Mouse (Mus musculus) left cerebral cortex, adult 2 months (tissue): ENCODE data around the gene Map6. TPM values are rescaled to one million over a fixed set of nuclear protein-coding genes. Genes with fewer than 3 reads are reported as not detected.

ENCODE experiments used
- DNase-seq, 2 experiments: peaks; one replicate each; pipeline ENCODE4 v3.0.0; 2021 to 2022; ENCODE audit warnings: low spot score in 2 of 2, mixed read lengths in 1 of 2; ENCODE audit errors: extremely low spot score in 1 of 2
- H3K27ac ChIP-seq: fragments of 200-600 bp; 2 replicates; pipeline ENCODE4 v1.8.1; 2022
- H3K4me3 ChIP-seq: fragments of 200-600 bp; 2 replicates; pipeline ENCODE4 v1.8.1; 2022
- CTCF ChIP-seq: fragments of 200-600 bp; IDR thresholded peaks from 2 replicates; pipeline ENCODE4 v1.8.1; 2022; ENCODE audit warnings: antibody characterized with exemption, mild to moderate bottlenecking, moderate library complexity
- intact Hi-C: fragments of 180-260 bp; cut with DNase I; formaldehyde crosslinking; loops from one replicate; pipeline ENCODE4 v1.15.1; 2025
- long read RNA-seq, 2 experiments: library from polyadenylated mRNA; stranded (forward); transcript quantifications; one replicate each; pipeline ENCODE4 v2.0.0; 2021; ENCODE audit warnings: borderline mapping rate in 2 of 2
- total RNA-seq, 2 experiments: library from RNA; stranded (reverse); gene quantifications; 2 replicates each; pipeline ENCODE4 v1.2.3; 2021

Gene Map6
- total RNA-seq, result 100 to 1,000 TPM; 138 to 141 TPM
- long read RNA-seq, experiment 1, full-length matches to known transcripts, result 166 of 178 reads
- long read RNA-seq, experiment 1, partial matches to known transcripts, result 3 of 178 reads
- long read RNA-seq, experiment 1, other reads (novel, unspliced or antisense), result 9 of 178 reads
- long read RNA-seq, experiment 2, full-length matches to known transcripts, result 114 of 124 reads
- long read RNA-seq, experiment 2, partial matches to known transcripts, result 3 of 124 reads
- long read RNA-seq, experiment 2, other reads (novel, unspliced or antisense), result 7 of 124 reads

DNA sequence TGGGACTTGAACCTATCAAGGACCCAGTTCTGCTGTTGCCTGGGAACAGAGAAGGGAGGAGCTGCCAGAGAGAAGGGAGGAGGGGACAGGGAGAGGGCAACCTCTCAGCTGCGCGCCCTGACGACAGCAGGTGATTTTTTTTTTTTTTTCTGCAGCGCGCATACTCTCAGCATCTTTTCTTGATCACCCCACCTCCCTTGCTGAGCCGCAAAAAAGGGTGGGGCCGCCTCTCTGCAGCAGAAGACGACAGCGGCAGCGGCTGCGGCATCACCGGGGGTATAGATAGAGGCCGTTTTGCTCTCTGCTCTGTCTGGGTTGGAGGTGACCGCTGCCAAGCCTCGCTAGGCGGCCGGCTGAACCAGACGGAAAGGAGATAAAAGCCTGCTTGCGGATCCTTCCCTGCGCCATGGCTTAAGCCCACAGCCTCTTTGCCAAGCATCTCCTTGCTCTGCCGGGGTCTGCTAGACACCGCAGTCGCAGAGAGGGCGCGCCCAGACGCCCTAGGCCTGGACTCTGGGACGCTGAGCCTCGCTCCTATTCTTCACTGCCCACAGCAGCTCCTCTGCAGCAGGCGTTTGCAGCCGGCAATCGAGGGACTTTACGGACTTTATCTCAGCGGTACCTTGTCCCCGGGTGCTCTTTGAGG is at the start of gene Map6:
Gene Map6, plus strand, starts transcription at position 197 of the 646 bp plus-strand sequence.
- DNase-seq, result peak; percentile 76 to 79
- intact Hi-C loops, result loop anchor here (5.0 to 10.0 kb wide), 2 partner anchors 125 to 197 kb away; partner anchors contain the start of genes Klhl35 and Uvrag
- peak within 1 kb of the TSS; percentile 97 for H3K27ac ChIP-seq
- H3K4me3 ChIP-seq, result peak within 1 kb of the TSS; percentile 61
- TF ChIP-seq CTCF, result no peak

DNA sequence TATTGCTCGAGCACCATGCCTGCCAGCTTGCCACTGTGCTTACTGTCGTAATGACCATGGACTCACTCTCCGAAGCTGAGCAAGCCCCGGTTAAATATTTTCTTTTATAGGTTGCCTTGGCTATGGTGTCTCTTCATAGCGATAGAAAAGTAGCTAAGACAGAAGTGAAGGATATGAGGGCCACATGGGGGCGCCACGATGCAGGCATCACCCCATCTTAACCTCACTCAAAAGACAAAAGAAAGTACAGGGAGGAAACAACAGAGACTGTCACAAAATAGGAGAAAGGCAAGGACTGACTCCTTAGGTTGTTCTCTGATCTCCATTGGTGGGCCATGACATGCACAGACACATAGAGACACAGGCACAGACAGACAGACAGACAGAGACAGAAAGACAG is 43.0 kb upstream of the Map6 start:
- peak; percentile 43 for TF ChIP-seq CTCF
- no peak for DNase-seq
- Histone ChIP-seq H3K4me3 (no peak overlapping the region), H3K27ac (no peak overlapping the region)
- intact Hi-C loops, result loop anchor here (10.0 kb wide), 1 partner anchor 61 kb away; no protein-coding TSS in a partner anchor

DNA sequence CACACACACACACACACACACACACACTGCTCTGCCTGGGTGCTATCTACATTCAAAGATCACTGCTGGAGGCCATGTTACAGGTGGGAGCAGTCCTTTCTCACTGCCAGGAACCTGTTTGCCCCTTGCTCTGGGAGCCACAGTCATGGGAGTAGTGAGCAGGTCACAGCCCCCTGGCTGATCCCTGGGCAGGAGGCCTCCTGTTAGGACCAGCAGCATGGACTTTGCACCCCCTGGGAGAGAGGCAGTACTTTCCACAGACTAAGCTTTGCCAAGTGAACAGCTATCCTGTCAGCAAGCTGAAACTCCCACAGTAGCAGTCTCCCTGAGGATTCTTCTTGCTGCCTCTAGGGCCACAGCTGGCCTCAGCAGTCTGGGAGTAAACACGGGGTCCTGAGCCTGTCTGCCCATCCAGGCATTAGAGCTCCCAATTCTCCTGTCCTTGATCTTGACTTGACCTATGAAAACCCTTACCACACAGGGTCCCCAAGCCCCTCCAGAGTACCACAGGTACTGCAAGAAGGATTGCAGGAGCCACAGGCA is 42.5 kb upstream of the Map6 start:
- no peak overlapping the region for H3K4me3 ChIP-seq
- no peak overlapping the region for H3K27ac ChIP-seq
- no peak for TF ChIP-seq CTCF
- intact Hi-C loops, result loop anchor here (10.0 kb wide), 1 partner anchor 60 kb away; no protein-coding TSS in a partner anchor
- DNase-seq, result no peak

DNA sequence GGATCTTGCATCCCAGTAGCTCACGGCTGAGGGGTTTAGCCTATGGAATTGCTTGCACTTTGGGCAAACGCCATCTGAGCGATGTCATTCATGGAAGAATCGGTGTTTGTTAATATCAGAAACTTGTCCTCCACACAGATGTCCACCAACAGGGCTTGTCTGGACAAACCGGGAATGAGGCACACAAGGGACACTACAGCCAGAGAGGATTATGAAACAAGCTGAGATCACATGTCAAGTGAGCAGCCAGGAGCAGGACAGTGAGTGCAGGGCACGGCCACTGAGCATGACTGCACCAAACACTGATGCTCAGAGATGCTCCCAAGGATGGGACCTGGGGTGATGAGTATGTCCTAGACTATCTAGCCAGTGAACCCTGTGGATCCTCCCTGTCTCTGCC is 41.8 kb upstream of the Map6 start:
- Histone ChIP-seq H3K4me3 (no peak overlapping the region), H3K27ac (no peak overlapping the region)
- no peak for DNase-seq
- intact Hi-C loops, result loop anchor here (10.0 kb wide), 1 partner anchor 59 kb away; no protein-coding TSS in a partner anchor
- TF ChIP-seq CTCF, result no peak

DNA sequence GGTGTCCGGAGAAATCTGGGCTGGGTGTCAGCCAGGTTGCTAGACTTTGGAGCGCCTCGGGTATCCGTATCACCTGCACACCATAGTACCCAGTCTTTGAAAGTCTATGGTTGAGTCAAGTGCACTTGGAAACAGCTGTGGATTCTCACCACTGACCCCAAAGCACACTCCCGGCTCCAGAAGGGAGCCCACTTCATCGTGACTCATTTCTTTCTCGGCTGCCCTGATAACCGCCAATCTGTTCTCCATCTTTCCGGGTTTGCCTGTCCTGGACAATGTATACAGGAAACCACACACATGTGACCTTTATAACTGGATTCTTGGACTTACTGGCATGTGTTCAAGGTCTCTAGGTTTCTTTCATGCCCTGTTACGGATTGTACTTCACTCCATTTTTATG is 40.6 kb upstream of the Map6 start:
- TF ChIP-seq CTCF, result no peak
- Histone ChIP-seq H3K4me3 (no peak overlapping the region), H3K27ac (no peak overlapping the region)
- DNase-seq, result no peak
- intact Hi-C loops, result loop anchor here (10.0 kb wide), 1 partner anchor 58 kb away; no protein-coding TSS in a partner anchor

DNA sequence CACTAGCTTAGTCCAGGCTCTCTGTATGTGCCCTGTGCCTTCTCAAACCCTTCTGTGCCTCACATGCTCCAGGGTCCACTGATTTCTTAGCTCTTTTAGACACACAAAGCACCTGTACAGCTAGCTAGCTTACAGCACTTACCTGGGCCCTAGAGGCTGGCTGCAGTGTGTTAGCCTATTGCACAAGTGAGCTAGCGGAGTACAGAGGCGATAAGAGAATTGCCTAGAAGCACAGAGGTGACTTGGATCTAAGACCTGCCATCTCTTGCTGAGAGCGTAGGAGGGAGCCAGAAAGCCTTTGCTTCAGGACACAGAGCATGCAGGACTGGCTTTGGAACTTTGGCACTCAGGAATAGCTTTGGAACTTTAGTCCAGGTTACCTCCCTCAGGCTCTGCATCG is 40.0 kb upstream of the Map6 start:
- no peak for TF ChIP-seq CTCF
- Histone ChIP-seq H3K27ac (no peak overlapping the region), H3K4me3 (no peak overlapping the region)
- intact Hi-C loops, result loop anchor here (10.0 kb wide), 1 partner anchor 58 kb away; no protein-coding TSS in a partner anchor
- DNase-seq, result no peak

DNA sequence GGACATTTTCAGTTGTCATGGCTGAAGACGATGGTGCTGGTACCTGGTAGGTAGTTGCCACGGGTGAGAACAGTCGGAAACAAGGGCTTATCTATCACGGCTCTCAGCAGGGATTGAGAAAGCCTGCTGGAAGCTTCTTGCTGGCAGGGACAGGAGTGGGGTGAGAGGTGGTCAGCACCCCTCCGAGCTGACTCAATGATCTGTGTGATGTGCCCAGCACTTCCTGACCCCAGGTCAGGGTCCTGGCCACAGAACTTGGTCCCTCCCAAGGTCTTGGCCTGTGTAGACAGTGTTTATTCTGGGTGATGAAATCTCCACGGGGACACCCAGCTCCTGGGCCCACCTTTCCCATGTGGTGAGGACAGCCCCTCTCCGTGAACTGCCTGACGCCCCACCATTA is 38.4 kb upstream of the Map6 start:
- no peak for TF ChIP-seq CTCF
- Histone ChIP-seq H3K4me3 (no peak overlapping the region), H3K27ac (no peak overlapping the region)
- intact Hi-C loops, result loop anchor here (10.0 kb wide), 1 partner anchor 56 kb away; no protein-coding TSS in a partner anchor
- no peak for DNase-seq

DNA sequence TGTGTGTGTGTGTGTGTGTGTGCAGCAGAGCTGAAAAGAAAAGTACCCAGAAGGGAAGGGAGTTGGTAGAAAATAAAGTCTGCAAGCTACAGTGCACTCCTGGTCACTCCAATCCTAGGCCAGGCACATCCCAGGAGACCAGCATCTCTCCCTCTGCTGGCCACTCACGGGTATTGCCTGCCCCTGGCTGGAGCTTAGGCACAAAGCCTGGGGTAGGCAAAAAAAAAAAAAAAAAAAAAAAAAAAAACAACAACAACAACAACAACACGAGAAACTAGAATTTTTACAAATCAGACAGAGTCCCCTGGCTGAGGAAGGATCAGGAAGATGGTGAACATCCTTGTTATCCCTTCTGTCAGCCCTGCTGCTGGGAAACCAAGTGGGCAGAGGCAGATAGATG is 37.8 kb upstream of the Map6 start:
- intact Hi-C loops, result loop anchor here (10.0 kb wide), 1 partner anchor 55 kb away; no protein-coding TSS in a partner anchor
- Histone ChIP-seq H3K4me3 (no peak overlapping the region), H3K27ac (no peak overlapping the region)
- DNase-seq, result peak in 1 of 2 experiments; percentile 36
- TF ChIP-seq CTCF, result peak; percentile 59

DNA sequence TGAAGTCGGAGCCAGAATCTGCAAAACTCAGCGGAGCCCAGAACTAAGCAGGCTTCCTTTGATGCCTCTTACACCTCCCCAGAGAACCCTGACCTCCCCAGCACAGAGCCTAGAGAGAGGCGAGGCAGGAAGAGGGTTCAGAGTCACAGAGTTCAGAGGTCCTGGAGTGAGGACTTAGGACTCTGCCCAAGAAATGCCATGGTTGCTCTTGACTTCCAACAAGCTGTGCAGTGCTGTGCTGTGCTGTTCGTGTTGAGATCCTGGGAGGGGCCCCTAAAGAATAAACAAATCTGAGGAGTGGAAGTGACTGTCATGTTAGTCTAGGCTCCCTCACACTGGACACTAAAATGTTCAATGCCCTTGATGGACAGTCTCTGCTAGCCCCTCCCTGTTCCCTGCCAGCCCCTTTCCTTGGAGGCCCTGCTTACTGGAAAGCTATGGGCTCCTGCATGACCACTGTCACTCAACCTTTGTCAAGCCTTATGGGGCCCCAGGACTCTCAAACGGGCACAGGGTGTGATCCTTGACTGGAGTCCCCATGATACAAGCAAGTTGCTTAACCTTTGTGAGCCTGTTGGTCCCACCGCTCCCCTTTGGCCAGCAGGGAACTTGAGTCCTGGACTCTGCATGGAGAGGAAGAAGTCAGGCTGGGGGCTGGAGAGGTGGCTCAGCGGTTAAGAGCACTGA is 37.0 kb upstream of the Map6 start:
- no peak overlapping the region for H3K4me3 ChIP-seq
- TF ChIP-seq CTCF, result no peak
- no peak for DNase-seq
- H3K27ac ChIP-seq, result no peak overlapping the region
- intact Hi-C loops, result no loop called here

DNA sequence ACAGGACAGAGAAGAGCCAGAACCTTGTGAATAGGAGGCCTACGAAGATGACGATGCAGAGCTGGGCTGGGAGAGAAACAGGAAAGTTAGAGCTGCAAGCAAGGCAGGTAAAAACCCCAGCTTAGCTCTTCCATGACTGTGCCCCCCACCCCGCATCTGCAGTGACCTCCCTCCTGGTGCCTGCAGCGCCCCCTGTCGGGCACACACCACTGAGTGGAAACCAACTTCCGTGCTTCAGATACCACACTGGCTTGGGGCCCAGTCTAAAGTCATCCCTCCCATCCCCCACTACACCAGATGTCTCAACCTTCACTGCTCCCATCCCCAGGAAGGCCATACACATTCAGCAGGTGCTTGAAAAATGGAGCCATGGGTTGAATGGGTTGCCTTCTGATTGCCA is 34.7 kb upstream of the Map6 start:
- Histone ChIP-seq H3K27ac (no peak overlapping the region), H3K4me3 (no peak overlapping the region)
- TF ChIP-seq CTCF, result no peak; the same call in none of the 2 replicates
- intact Hi-C loops, result no loop called here
- no peak for DNase-seq

DNA sequence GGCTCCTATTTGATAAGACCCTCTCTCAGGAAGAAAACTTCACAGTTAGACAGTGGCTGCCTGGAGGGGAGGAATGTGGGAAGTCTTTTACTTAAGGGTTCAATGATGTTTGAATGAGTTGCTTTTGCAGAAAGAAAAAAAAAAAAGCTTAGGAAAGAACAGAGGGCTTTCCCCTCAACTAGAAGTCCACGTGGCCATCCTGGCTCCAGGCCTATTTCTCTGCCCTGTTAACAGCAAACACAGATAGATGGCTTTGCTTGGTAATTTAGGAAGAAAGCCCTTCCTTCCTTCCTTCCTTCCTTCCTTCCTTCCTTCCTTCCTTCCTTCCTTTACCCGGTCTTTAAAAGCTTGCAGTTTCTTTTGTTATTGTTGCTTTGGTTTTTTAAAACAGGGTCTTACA is 32.3 kb upstream of the Map6 start:
- intact Hi-C loops, result no loop called here
- TF ChIP-seq CTCF, result no peak
- H3K4me3 ChIP-seq, result no peak overlapping the region
- no peak overlapping the region for H3K27ac ChIP-seq
- DNase-seq, result no peak

DNA sequence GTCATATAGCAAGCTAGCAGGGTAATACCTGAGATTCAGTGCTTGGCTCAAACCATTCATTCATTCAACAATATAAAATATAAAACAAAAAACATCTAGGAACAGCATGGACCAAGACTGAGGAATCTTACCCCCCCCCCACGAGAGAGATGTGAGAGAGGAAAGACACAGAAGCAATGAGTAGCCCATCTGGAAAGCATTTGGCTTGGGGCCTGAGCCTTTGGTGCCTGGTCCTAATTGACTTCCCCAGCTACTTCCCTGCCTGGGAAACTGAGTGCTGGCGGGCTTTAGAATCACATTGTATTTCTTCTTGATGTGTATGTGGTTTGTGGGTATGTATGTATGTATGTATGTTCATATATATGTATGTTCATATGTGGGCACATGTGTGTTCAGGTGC is 31.6 kb upstream of the Map6 start:
- intact Hi-C loops, result no loop called here
- TF ChIP-seq CTCF, result no peak

More for the DNA sequence above, 31.6 kb upstream of the Map6 start:
- no peak overlapping the region for H3K27ac ChIP-seq
- no peak for DNase-seq
- H3K4me3 ChIP-seq, result no peak overlapping the region
